Mouse (Mus musculus): Measurements from ENCODE around the gene Kcnk2. TPM values are rescaled to one million over a fixed set of nuclear protein-coding genes. Genes with fewer than 3 reads are reported as not detected.

Gene Kcnk2
- polyA plus RNA-seq, 1 experiment from 2014 or later, result 0.55 TPM

- Histone ChIP-seq H3K4me3 (no peak overlapping the region), H3K4me2 (no peak overlapping the region), H3K9me3 (no peaks in the 10 kb centered on the region), H3K4me1 (peaks cover 15% of the 10 kb centered on the region), H3K27me3 (replicated peaks) (no peaks in the 10 kb centered on the region), H3K36me3 (no peaks in the 10 kb centered on the region), H3K27ac (replicated peaks) (no peak overlapping the region), H3K9ac (no peak overlapping the region)
- ATAC-seq (ENCODE audit: extremely low read depth, insufficient number of reproducible peaks, low FRiP score, low TSS enrichment), result no peak
- WGBS, result 48% methylated on average over 6 of the region's 6 CpGs
These were observed 236.9 kb downstream of the Kcnk2 start for GRCm38 (mm10) chr1:189165141-189165540.

- Histone ChIP-seq H3K27ac (replicated peaks) (no peak overlapping the region), H3K9ac (no peak overlapping the region), H3K27me3 (replicated peaks) (no peaks in the 10 kb centered on the region), H3K4me1 (peaks cover 15% of the 10 kb centered on the region), H3K4me3 (no peak overlapping the region), H3K36me3 (no peaks in the 10 kb centered on the region), H3K4me2 (no peak overlapping the region), H3K9me3 (no peaks in the 10 kb centered on the region)
- ATAC-seq (ENCODE audit: extremely low read depth, insufficient number of reproducible peaks, low FRiP score, low TSS enrichment), result no peak
- WGBS, result 73% methylated on average over 4 of the region's 4 CpGs
These were observed 237.4 kb downstream of the Kcnk2 start for GRCm38 (mm10) chr1:189164721-189165120.

- Histone ChIP-seq H3K27me3 (replicated peaks) (no peaks in the 10 kb centered on the region), H3K4me1 (peaks cover 15% of the 10 kb centered on the region), H3K36me3 (no peaks in the 10 kb centered on the region), H3K27ac (replicated peaks) (no peak overlapping the region), H3K9me3 (no peaks in the 10 kb centered on the region), H3K4me2 (no peak overlapping the region), H3K4me3 (no peak overlapping the region), H3K9ac (no peak overlapping the region)
- WGBS, result 93% methylated on average over 2 of the region's 2 CpGs
- ATAC-seq (ENCODE audit: extremely low read depth, insufficient number of reproducible peaks, low FRiP score, low TSS enrichment), result no peak
These were observed 237.8 kb downstream of the Kcnk2 start for GRCm38 (mm10) chr1:189164241-189164640.

Small RNA genes lying within 50 kb of the gene (microRNA-seq; reads per million reads assigned to microRNA genes)
- not detected for gene Gm24092

All from heart, embryonic 13.5 days (tissue).